Mouse (Mus musculus) hindbrain, embryonic 14.5 days (tissue): ENCODE data around the gene Zbp1. TPM values are rescaled to one million over a fixed set of nuclear protein-coding genes. Genes with fewer than 3 reads are reported as not detected.
A peak's percentile ranks its signal among the peaks of the same experiment; 100 is the strongest.

Experiments
- ATAC-seq: fragments of 200-750 bp; cut with Nextera tagmentation; 2 replicates; pipeline ENCODE4 v1.8.0; 2017; ENCODE audit warnings: moderate number of reproducible peaks, mild to moderate bottlenecking, moderate TSS enrichment, moderate library complexity; ENCODE audit not compliant: low FRiP score
- DNase-seq: peaks from one replicate; pipeline ENCODE4 v3.0.0-alpha.2; 2015; ENCODE audit warnings: low spot score
- H3K27ac ChIP-seq: fragments of 300-500 bp; sonication (generic); 2 replicates; pipeline ENCODE4 v1.5.1; 2014; ENCODE audit warnings: mild to moderate bottlenecking, moderate library complexity
- H3K27me3 ChIP-seq: fragments of 300-500 bp; sonication (generic); 2 replicates; pipeline ENCODE4 v1.6.1; 2014; ENCODE audit warnings: mild to moderate bottlenecking, low read length, mixed read lengths; ENCODE audit not compliant: control insufficient read depth, insufficient read depth
- H3K36me3 ChIP-seq: fragments of 300-500 bp; sonication (generic); replicated peaks from 2 replicates; pipeline ENCODE4 v1.6.1; 2014; ENCODE audit not compliant: control insufficient read depth, insufficient read depth
- H3K4me1 ChIP-seq: fragments of 300-500 bp; sonication (generic); replicated peaks from 2 replicates; pipeline ENCODE4 v1.6.1; 2014; ENCODE audit warnings: antibody characterized with exemption, low read length, mixed read lengths; ENCODE audit not compliant: control insufficient read depth, insufficient read depth
- H3K4me2 ChIP-seq: fragments of 300-500 bp; sonication (generic); replicated peaks from 2 replicates; pipeline ENCODE4 v1.6.1; 2014; ENCODE audit warnings: mild to moderate bottlenecking, moderate library complexity
- H3K4me3 ChIP-seq: fragments of 300-500 bp; sonication (generic); replicated peaks from 2 replicates; pipeline ENCODE4 v1.5.1; 2014; ENCODE audit warnings: mild to moderate bottlenecking, low read length
- H3K9ac ChIP-seq: fragments of 300-500 bp; sonication (generic); 2 replicates; pipeline ENCODE4 v1.6.1; 2014
- H3K9me3 ChIP-seq: fragments of 300-500 bp; sonication (generic); 2 replicates; pipeline ENCODE4 v1.6.1; 2016; ENCODE audit warnings: low read length; ENCODE audit not compliant: control insufficient read depth
- WGBS: fragments of 180-500 bp; shearing (Covaris S2); extraction: QIAGEN DNeasy Blood & Tissue Kit; methylation state at CpG from one replicate; pipeline ENCODE4 v1.1.7; 2014; 5-methylcytosine and 5-hydroxymethylcytosine counted together
- polyA plus RNA-seq: library from polyadenylated mRNA; unstranded; fragments of >200 nt; fragmentation: Nextera tagmentation; extraction: Ambion mirVana; gene quantifications from 2 replicates; pipeline ENCODE4 v1.2.1, GENCODE M21; 2014

Zbp1 gene
- polyA plus RNA-seq, 1 experiment from 2014 or later: 0.27 TPM

GRCm38 (mm10) chr2:173248822-173249221 lies 30.1 kb upstream of the Zbp1 start:
- Histone ChIP-seq H3K27ac (no peak overlapping the region), H3K4me2 (no peak overlapping the region), H3K4me3 (no peak overlapping the region), H3K4me1 (peaks cover 48% of the 10 kb centered on the region), H3K36me3 (no peaks in the 10 kb centered on the region), H3K9me3 (no peaks in the 10 kb centered on the region), H3K9ac (no peak overlapping the region), H3K27me3 (no peaks in the 10 kb centered on the region)
- DNase-seq (no peak), ATAC-seq (no peak)
- 68% methylated on average over 7 of the region's 7 CpGs for WGBS

- no peaks in the 10 kb centered on the region for H3K36me3 ChIP-seq
- H3K4me1 ChIP-seq: peaks cover 48% of the 10 kb centered on the region
- 48% methylated on average over 2 of the region's 2 CpGs for WGBS
Observed at GRCm38 (mm10) chr2:173247911-173248310, 29.2 kb upstream of the Zbp1 start.

GRCm38 (mm10) chr2:173247197-173247596 lies 28.5 kb upstream of the Zbp1 start:
- no peak for ATAC-seq
- no peaks in the 10 kb centered on the region for H3K36me3 ChIP-seq
- no peak for DNase-seq

More at GRCm38 (mm10) chr2:173247911-173248310, 29.2 kb upstream of the Zbp1 start:
- Histone ChIP-seq H3K4me3 (no peak overlapping the region), H3K27ac (no peak overlapping the region), H3K9ac (no peak overlapping the region), H3K4me2 (no peak overlapping the region), H3K27me3 (no peaks in the 10 kb centered on the region), H3K9me3 (no peaks in the 10 kb centered on the region)
- no peak for DNase-seq
- no peak for ATAC-seq

GRCm38 (mm10) chr2:173246688-173247087 lies 28.0 kb upstream of the Zbp1 start:
- Histone ChIP-seq H3K36me3 (no peaks in the 10 kb centered on the region), H3K4me3 (no peak overlapping the region), H3K4me2 (no peak overlapping the region), H3K27me3 (no peaks in the 10 kb centered on the region), H3K27ac (no peak overlapping the region), H3K9ac (no peak overlapping the region), H3K4me1 (peaks cover 46% of the 10 kb centered on the region), H3K9me3 (no peaks in the 10 kb centered on the region)
- WGBS: 73% methylated on average over 8 of the region's 8 CpGs
- ATAC-seq (no peak), DNase-seq (no peak)

More at GRCm38 (mm10) chr2:173247197-173247596, 28.5 kb upstream of the Zbp1 start:
- Histone ChIP-seq H3K4me3 (no peak overlapping the region), H3K27ac (no peak overlapping the region), H3K9me3 (no peaks in the 10 kb centered on the region), H3K4me1 (peaks cover 48% of the 10 kb centered on the region), H3K9ac (no peak overlapping the region), H3K27me3 (no peaks in the 10 kb centered on the region), H3K4me2 (no peak overlapping the region)
- WGBS: 26% methylated on average over 2 of the region's 2 CpGs

- no peak overlapping the region for H3K9ac ChIP-seq
- H3K4me3 ChIP-seq: no peak overlapping the region
- H3K4me1 ChIP-seq: peaks cover 44% of the 10 kb centered on the region
- H3K4me2 ChIP-seq: no peak overlapping the region
- H3K27me3 ChIP-seq: no peaks in the 10 kb centered on the region
- no peak for ATAC-seq
- DNase-seq: no peak
- H3K9me3 ChIP-seq: no peaks in the 10 kb centered on the region
- no peaks in the 10 kb centered on the region for H3K36me3 ChIP-seq
- no peak overlapping the region for H3K27ac ChIP-seq
- 87% methylated on average over 20 of the region's 20 CpGs for WGBS
Observed at GRCm38 (mm10) chr2:173245258-173245657, 26.5 kb upstream of the Zbp1 start.

- Histone ChIP-seq H3K4me3 (no peak overlapping the region), H3K4me1 (peaks cover 38% of the 10 kb centered on the region), H3K4me2 (no peak overlapping the region), H3K9me3 (no peaks in the 10 kb centered on the region), H3K9ac (no peak overlapping the region), H3K36me3 (no peaks in the 10 kb centered on the region), H3K27ac (no peak overlapping the region), H3K27me3 (no peaks in the 10 kb centered on the region)
- ATAC-seq (no peak), DNase-seq (no peak)
- WGBS: 74% methylated on average over 3 of the region's 3 CpGs
Observed at GRCm38 (mm10) chr2:173244108-173244507, 25.4 kb upstream of the Zbp1 start.

GRCm38 (mm10) chr2:173243616-173244015 lies 24.9 kb upstream of the Zbp1 start:
- WGBS: 67% methylated on average over 9 of the region's 9 CpGs
- Histone ChIP-seq H3K27me3 (no peaks in the 10 kb centered on the region), H3K4me1 (peaks cover 42% of the 10 kb centered on the region), H3K9ac (no peak overlapping the region), H3K9me3 (no peaks in the 10 kb centered on the region), H3K4me3 (no peak overlapping the region), H3K27ac (no peak overlapping the region), H3K36me3 (no peaks in the 10 kb centered on the region), H3K4me2 (no peak overlapping the region)
- ATAC-seq: no peak
- no peak for DNase-seq

GRCm38 (mm10) chr2:173242874-173243273 lies 24.2 kb upstream of the Zbp1 start:
- Histone ChIP-seq H3K9me3 (no peaks in the 10 kb centered on the region), H3K9ac (no peak overlapping the region), H3K36me3 (no peaks in the 10 kb centered on the region), H3K4me2 (no peak overlapping the region), H3K4me1 (peaks cover 49% of the 10 kb centered on the region), H3K27me3 (no peaks in the 10 kb centered on the region), H3K27ac (no peak overlapping the region), H3K4me3 (no peak overlapping the region)
- 8% methylated on average over 12 of the region's 12 CpGs for WGBS
- DNase-seq: peak; percentile 38
- peak; percentile 51; the same call in 1 of the 2 replicates for ATAC-seq

GRCm38 (mm10) chr2:173240738-173241137 lies 22.0 kb upstream of the Zbp1 start:
- Histone ChIP-seq H3K9ac (0 out of 2 replicates have a peak overlapping the region, but pooled peaks have one; percentile 18), H3K9me3 (no peaks in the 10 kb centered on the region), H3K4me2 (no peak overlapping the region), H3K4me1 (peaks cover 68% of the 10 kb centered on the region), H3K4me3 (no peak overlapping the region), H3K27ac (no peak overlapping the region), H3K27me3 (no peaks in the 10 kb centered on the region), H3K36me3 (no peaks in the 10 kb centered on the region)
- DNase-seq: no peak
- no peak for ATAC-seq
- WGBS: 27% methylated on average over 9 of the region's 9 CpGs

GRCm38 (mm10) chr2:173238522-173238921 lies 19.8 kb upstream of the Zbp1 start:
- H3K4me1 ChIP-seq: peaks cover 75% of the 10 kb centered on the region
- H3K4me2 ChIP-seq: no peak overlapping the region
- no peak for DNase-seq
- H3K27ac ChIP-seq: 0 out of 2 replicates have a peak overlapping the region, but pooled peaks have one; percentile 55
- no peaks in the 10 kb centered on the region for H3K9me3 ChIP-seq
- no peaks in the 10 kb centered on the region for H3K27me3 ChIP-seq
- no peak overlapping the region for H3K4me3 ChIP-seq
- no peaks in the 10 kb centered on the region for H3K36me3 ChIP-seq
- 9% methylated on average over 14 of the region's 14 CpGs for WGBS
- no peak for ATAC-seq
- H3K9ac ChIP-seq: no peak overlapping the region
